Mouse (Mus musculus) stomach, adult 2 months (tissue): ENCODE results near the gene Oit1. TPM values are rescaled to one million over a fixed set of nuclear protein-coding genes. Genes with fewer than 3 reads are reported as not detected.

Experiments used
- polyA plus RNA-seq: library from polyadenylated mRNA; depleted of rRNA; stranded (reverse); fragments of >200 nt; gene quantifications from 2 replicates; pipeline ENCODE4 v1.2.3, GENCODE M21; 2012; rRNA removed

Gene Oit1
- 56.5 and 71.0 TPM in 2 replicates for polyA plus RNA-seq

GRCm38 (mm10) chr14:8378685-8379313 is at the start of gene Oit1:
Gene Oit1, minus strand, starts transcription at chr14:8378754.

GRCm38 (mm10) chr14:8317194-8318097 is 61.1 kb downstream of the Oit1 start, which contains the start of gene Fam107a:
Gene Fam107a, minus strand, starts transcription at chr14:8318023.

Other genes with a start within 250 kb of the Oit1 start
- gene Pdhb, start 205.7 kb downstream of the Oit1 start, polyA plus RNA-seq = 9.6 and 12.8 TPM in 2 replicates
- gene Kctd6, start 164.6 kb downstream of the Oit1 start, polyA plus RNA-seq = 1.6 TPM in 2 replicates
- 19.1 and 24.2 TPM in 2 replicates for gene Acox2, start 119.4 kb downstream of the Oit1 start, polyA plus RNA-seq
- gene Fam107a, start 60.7 kb downstream of the Oit1 start, polyA plus RNA-seq = 0.31 and 1.1 TPM in 2 replicates